Comparison of ENCODE assay signal across 25 mouse cellular contexts in genomic region chr2:6239333-6239732, GRCm38 (mm10). TPM values are rescaled to one million over a fixed set of nuclear protein-coding genes. Genes with fewer than 3 reads are reported as not detected.
DNase-seq lines count a peak whose midpoint lies in the region; ATAC-seq lines count a peak whose summit lies in the region.
"Had no signal": no experiment of that assay in that cellular context is flagged by ENCODE, and none has a peak within 500 bp of the region (broad histone marks: within the 10 kb centered on the region; RNA-seq: fewer than 3 reads in every experiment).

No protein-coding gene starts in this region.

- no peak overlapping the region for H3K27ac ChIP-seq in kidney, embryonic 15.5 days
- no peak overlapping the region for H3K27ac ChIP-seq in midbrain, embryonic 12.5 days (replicated peaks)
- H3K27ac ChIP-seq in midbrain, embryonic 14.5 days (replicated peaks; ENCODE audit: low read depth, low read length): no peak overlapping the region
- H3K27ac ChIP-seq in limb, embryonic 12.5 days: no peak overlapping the region
- H3K27ac ChIP-seq: heart, embryonic 13.5 days; limb, embryonic 13.5 days; neural tube, embryonic 12.5 days had no signal

- 0 out of 2 replicates have a peak, but pooled peaks have one; percentile 35 for ATAC-seq in kidney, embryonic 15.5 days (replicated peaks; ENCODE audit: low FRiP score)
- ATAC-seq in midbrain, embryonic 12.5 days (ENCODE audit: low FRiP score, low read depth): peak; percentile 41; the same call in 1 of the 2 replicates
- ATAC-seq in midbrain, embryonic 14.5 days (ENCODE audit: low FRiP score, low TSS enrichment): no peak
- peak; percentile 57; the same call in 1 of the 2 replicates for ATAC-seq in limb, embryonic 12.5 days (ENCODE audit: insufficient number of reproducible peaks, insufficient read depth, low FRiP score, low TSS enrichment, low read depth)
- ATAC-seq: activated CD4-positive, CD25-positive, alpha-beta regulatory T cell, adult 4 months; forebrain, embryonic 14.5 days had no signal

- peaks cover 5% of the 10 kb centered on the region; the same call in 1 of the 2 replicates for H3K4me1 ChIP-seq in kidney, embryonic 15.5 days
- H3K4me1 ChIP-seq in midbrain, embryonic 12.5 days: peaks cover 2% of the 10 kb centered on the region; the same call in 1 of the 2 replicates
- H3K4me1 ChIP-seq in midbrain, embryonic 14.5 days (ENCODE audit: control insufficient read depth, insufficient read depth, low read length): no peaks in the 10 kb centered on the region
- H3K4me1 ChIP-seq in limb, embryonic 12.5 days (replicated peaks): peaks cover 10% of the 10 kb centered on the region
- H3K4me1 ChIP-seq: neural tube, embryonic 12.5 days had no signal

- no peak overlapping the region for H3K9ac ChIP-seq in kidney, embryonic 15.5 days
- H3K9ac ChIP-seq in midbrain, embryonic 12.5 days (replicated peaks): no peak overlapping the region
- H3K9ac ChIP-seq in midbrain, embryonic 14.5 days (replicated peaks; ENCODE audit: low read length): no peak overlapping the region
- no peak overlapping the region for H3K9ac ChIP-seq in limb, embryonic 12.5 days (replicated peaks)
- H3K9ac ChIP-seq: heart, embryonic 13.5 days; limb, embryonic 13.5 days; neural tube, embryonic 12.5 days had no signal

- H3K36me3 ChIP-seq in kidney, embryonic 15.5 days: no peaks in the 10 kb centered on the region
- H3K36me3 ChIP-seq in midbrain, embryonic 12.5 days: no peaks in the 10 kb centered on the region
- H3K36me3 ChIP-seq in midbrain, embryonic 14.5 days (ENCODE audit: control insufficient read depth, insufficient read depth, low read length): no peaks in the 10 kb centered on the region
- no peaks in the 10 kb centered on the region for H3K36me3 ChIP-seq in limb, embryonic 12.5 days
- H3K36me3 ChIP-seq: heart, embryonic 13.5 days; limb, embryonic 13.5 days; neural tube, embryonic 12.5 days had no signal

- H3K9me3 ChIP-seq in kidney, embryonic 15.5 days (replicated peaks): no peaks in the 10 kb centered on the region
- no peaks in the 10 kb centered on the region for H3K9me3 ChIP-seq in midbrain, embryonic 12.5 days
- H3K9me3 ChIP-seq in midbrain, embryonic 14.5 days (ENCODE audit: control insufficient read depth, low read length): no peaks in the 10 kb centered on the region
- H3K9me3 ChIP-seq in limb, embryonic 12.5 days: no peaks in the 10 kb centered on the region
- H3K9me3 ChIP-seq: heart, embryonic 13.5 days; limb, embryonic 13.5 days; neural tube, embryonic 12.5 days had no signal

- 69% methylated on average over 4 of the region's 4 CpGs for WGBS in kidney, embryonic 15.5 days
- 75% methylated on average over 4 of the region's 4 CpGs for WGBS in midbrain, embryonic 12.5 days
- whole genome bisulfite sequencing in midbrain, embryonic 14.5 days: 81% methylated on average over 4 of the region's 4 CpGs
- WGBS in limb, embryonic 12.5 days: 57% methylated on average over 4 of the region's 4 CpGs

- no peak overlapping the region for H3K4me3 ChIP-seq in kidney, embryonic 15.5 days (replicated peaks)
- H3K4me3 ChIP-seq in midbrain, embryonic 12.5 days: no peak overlapping the region
- H3K4me3 ChIP-seq in midbrain, embryonic 14.5 days (replicated peaks; ENCODE audit: low read depth, low read length): no peak overlapping the region
- no peak overlapping the region for H3K4me3 ChIP-seq in limb, embryonic 12.5 days (replicated peaks)
- H3K4me3 ChIP-seq: heart, embryonic 13.5 days; limb, embryonic 13.5 days; myocyte; neural tube, embryonic 12.5 days had no signal

- no peak overlapping the region for H3K4me2 ChIP-seq in kidney, embryonic 15.5 days
- no peak overlapping the region for H3K4me2 ChIP-seq in midbrain, embryonic 12.5 days (replicated peaks)
- H3K4me2 ChIP-seq in midbrain, embryonic 14.5 days (ENCODE audit: low read length): no peak overlapping the region
- H3K4me2 ChIP-seq in limb, embryonic 12.5 days: no peak overlapping the region
- H3K4me2 ChIP-seq: heart, embryonic 13.5 days; limb, embryonic 13.5 days; liver, embryonic 11.5 days; neural tube, embryonic 12.5 days had no signal

- no peaks in the 10 kb centered on the region for H3K27me3 ChIP-seq in kidney, embryonic 15.5 days
- H3K27me3 ChIP-seq in midbrain, embryonic 12.5 days: no peaks in the 10 kb centered on the region
- H3K27me3 ChIP-seq in midbrain, embryonic 14.5 days (ENCODE audit: control insufficient read depth, insufficient read depth, low read length): no peaks in the 10 kb centered on the region
- no peaks in the 10 kb centered on the region for H3K27me3 ChIP-seq in limb, embryonic 12.5 days
- H3K27me3 ChIP-seq: heart, embryonic 13.5 days; limb, embryonic 13.5 days had no signal

- no peak for DNase-seq in kidney, postnatal 14 days
- DNase-seq in midbrain, embryonic 14.5 days: no peak
- no peak for DNase-seq in gastrocnemius, adult 8-10 months (ENCODE audit: low spot score in 2 of 2)
- DNase-seq: adrenal gland, adult 2 months; adrenal gland, postnatal 36 days; B cell, adult 2 months; cerebellum, adult 18-20 months; cerebellum, postnatal 14 days; gastrocnemius, postnatal 36 days; heart, adult 18-20 months; heart, postnatal 10 days; kidney, adult 8-10 months; kidney, postnatal 10 days; layer of hippocampus, adult 9-11 months; right cerebral cortex, postnatal 4 days had no signal

RNA-seq across cellular contexts. Expression of gene Echdc3, which starts 26.5 kb away (rescaled TPM):
- 8.7 and 9.5 TPM in 2 replicates for polyA plus RNA-seq in kidney, embryonic 15.5 days (2015; fragmentation: Nextera tagmentation; extraction: Ambion mirVana)
- polyA plus RNA-seq in midbrain, embryonic 12.5 days (2016; fragmentation: Nextera tagmentation; extraction: Ambion mirVana): 2.7 and 2.9 TPM in 2 replicates
- polyA plus RNA-seq in midbrain, embryonic 14.5 days (2014; fragmentation: Nextera tagmentation; extraction: Ambion mirVana): 0.70 and 1.4 TPM in 2 replicates
- 4.1 and 4.3 TPM in 2 replicates for polyA plus RNA-seq in limb, embryonic 12.5 days (2016; fragmentation: Nextera tagmentation; extraction: Ambion mirVana)
- total RNA-seq in gastrocnemius, adult 8-10 months (2022): 1 to 10 TPM; 4.6 to 6.5 (median 5.7) TPM
- polyA plus RNA-seq: activated CD4-positive, CD25-positive, alpha-beta regulatory T cell, adult 4 months had no signal
